Mouse (Mus musculus): ENCODE results near the gene Idh3g. TPM values are rescaled to one million over a fixed set of nuclear protein-coding genes. Genes with fewer than 3 reads are reported as not detected.

Idh3g gene
- polyA plus RNA-seq, 1 experiment: 147 TPM

GRCm38 (mm10) chrX:73815072-73815471 lies 28.4 kb upstream of the Idh3g start:
- Histone ChIP-seq H3K4me1 (ENCODE audit: control insufficient read depth, insufficient read depth, low read length) (peaks cover 2% of the 10 kb centered on the region), H3K4me3 (ENCODE audit: low read depth, low read length) (peak overlapping the region; percentile 80), H3K36me3 (ENCODE audit: control insufficient read depth, insufficient read depth, low read length, poor library complexity, severe bottlenecking) (peaks cover 5% of the 10 kb centered on the region; the same call in 1 of the 2 replicates), H3K27ac (ENCODE audit: insufficient read depth, low read length) (peak overlapping the region; percentile 80), H3K9ac (ENCODE audit: low read depth, poor library complexity, severe bottlenecking) (peak overlapping the region; percentile 74), H3K27me3 (ENCODE audit: control insufficient read depth, insufficient read depth, low read length, poor library complexity, severe bottlenecking) (no peaks in the 10 kb centered on the region), H3K9me3 (replicated peaks; ENCODE audit: control insufficient read depth, insufficient read depth, low read length, poor library complexity, severe bottlenecking) (no peaks in the 10 kb centered on the region)
- TF ChIP-seq EP300 (IDR thresholded peaks at IDR 0.05; ENCODE audit: insufficient read depth, low read depth, low read length) (no peak), POLR2A (IDR thresholded peaks at IDR 0.05; ENCODE audit: insufficient read depth, low read length) (no peak), CTCF (IDR thresholded peaks at IDR 0.05; ENCODE audit: low read depth, low read length) (no peak)

- Histone ChIP-seq H3K27ac (ENCODE audit: insufficient read depth, low read length) (no peak overlapping the region), H3K4me3 (ENCODE audit: low read depth, low read length) (no peak overlapping the region), H3K36me3 (ENCODE audit: control insufficient read depth, insufficient read depth, low read length, poor library complexity, severe bottlenecking) (no peaks in the 10 kb centered on the region; the same call in 1 of the 2 replicates), H3K9me3 (replicated peaks; ENCODE audit: control insufficient read depth, insufficient read depth, low read length, poor library complexity, severe bottlenecking) (no peaks in the 10 kb centered on the region), H3K4me1 (ENCODE audit: control insufficient read depth, insufficient read depth, low read length) (no peaks in the 10 kb centered on the region), H3K9ac (ENCODE audit: low read depth, poor library complexity, severe bottlenecking) (no peak overlapping the region), H3K27me3 (ENCODE audit: control insufficient read depth, insufficient read depth, low read length, poor library complexity, severe bottlenecking) (no peaks in the 10 kb centered on the region)
- TF ChIP-seq POLR2A (IDR thresholded peaks at IDR 0.05; ENCODE audit: insufficient read depth, low read length) (no peak), CTCF (IDR thresholded peaks at IDR 0.05; ENCODE audit: low read depth, low read length) (no peak), EP300 (IDR thresholded peaks at IDR 0.05; ENCODE audit: insufficient read depth, low read depth, low read length) (no peak)
Observed at GRCm38 (mm10) chrX:73805814-73806213, 19.1 kb upstream of the Idh3g start.

GRCm38 (mm10) chrX:73798502-73798901 lies 11.8 kb upstream of the Idh3g start:
- 0 out of 2 replicates have a peak overlapping the region, but pooled peaks have one; percentile 15 for H3K9ac ChIP-seq (ENCODE audit: low read depth, poor library complexity, severe bottlenecking)
- H3K4me1 ChIP-seq (ENCODE audit: control insufficient read depth, insufficient read depth, low read length): peaks cover 4% of the 10 kb centered on the region
- peak overlapping the region; percentile 93 for H3K27ac ChIP-seq (ENCODE audit: insufficient read depth, low read length)
- no peak overlapping the region for H3K4me3 ChIP-seq (ENCODE audit: low read depth, low read length)
- no peaks in the 10 kb centered on the region for H3K27me3 ChIP-seq (ENCODE audit: control insufficient read depth, insufficient read depth, low read length, poor library complexity, severe bottlenecking)
- TF ChIP-seq CTCF (IDR thresholded peaks at IDR 0.05; ENCODE audit: low read depth, low read length) (no peak), POLR2A (IDR thresholded peaks at IDR 0.05; ENCODE audit: insufficient read depth, low read length) (no peak), EP300 (IDR thresholded peaks at IDR 0.05; ENCODE audit: insufficient read depth, low read depth, low read length) (no peak)
- H3K36me3 ChIP-seq (ENCODE audit: control insufficient read depth, insufficient read depth, low read length, poor library complexity, severe bottlenecking): peaks cover 17% of the 10 kb centered on the region
- H3K9me3 ChIP-seq (replicated peaks; ENCODE audit: control insufficient read depth, insufficient read depth, low read length, poor library complexity, severe bottlenecking): 0 out of 2 replicates have a peak, but pooled peaks cover 3% of the 10 kb centered on the region

GRCm38 (mm10) chrX:73797511-73797910 lies 10.8 kb upstream of the Idh3g start:
- Histone ChIP-seq H3K4me1 (ENCODE audit: control insufficient read depth, insufficient read depth, low read length) (peaks cover 4% of the 10 kb centered on the region), H3K9ac (ENCODE audit: low read depth, poor library complexity, severe bottlenecking) (no peak overlapping the region), H3K27ac (ENCODE audit: insufficient read depth, low read length) (peak overlapping the region; percentile 93), H3K4me3 (ENCODE audit: low read depth, low read length) (no peak overlapping the region), H3K9me3 (replicated peaks; ENCODE audit: control insufficient read depth, insufficient read depth, low read length, poor library complexity, severe bottlenecking) (0 out of 2 replicates have a peak, but pooled peaks cover 3% of the 10 kb centered on the region), H3K36me3 (ENCODE audit: control insufficient read depth, insufficient read depth, low read length, poor library complexity, severe bottlenecking) (peaks cover 17% of the 10 kb centered on the region), H3K27me3 (ENCODE audit: control insufficient read depth, insufficient read depth, low read length, poor library complexity, severe bottlenecking) (no peaks in the 10 kb centered on the region)
- no peak for TF ChIP-seq POLR2A (IDR thresholded peaks at IDR 0.05; ENCODE audit: insufficient read depth, low read length)
- no peak for TF ChIP-seq EP300 (IDR thresholded peaks at IDR 0.05; ENCODE audit: insufficient read depth, low read depth, low read length)
- no peak for TF ChIP-seq CTCF (IDR thresholded peaks at IDR 0.05; ENCODE audit: low read depth, low read length)

- no peaks in the 10 kb centered on the region for H3K27me3 ChIP-seq (ENCODE audit: control insufficient read depth, insufficient read depth, low read length, poor library complexity, severe bottlenecking)
Observed at GRCm38 (mm10) chrX:73793505-73793904, 6.8 kb upstream of the Idh3g start.

GRCm38 (mm10) chrX:73793039-73793438 lies 6.3 kb upstream of the Idh3g start:
- H3K27me3 ChIP-seq (ENCODE audit: control insufficient read depth, insufficient read depth, low read length, poor library complexity, severe bottlenecking): no peaks in the 10 kb centered on the region
- H3K9me3 ChIP-seq (replicated peaks; ENCODE audit: control insufficient read depth, insufficient read depth, low read length, poor library complexity, severe bottlenecking): 0 out of 2 replicates have a peak, but pooled peaks cover 3% of the 10 kb centered on the region
- no peak overlapping the region for H3K9ac ChIP-seq (ENCODE audit: low read depth, poor library complexity, severe bottlenecking)
- H3K4me1 ChIP-seq (ENCODE audit: control insufficient read depth, insufficient read depth, low read length): peaks cover 3% of the 10 kb centered on the region
- H3K27ac ChIP-seq (ENCODE audit: insufficient read depth, low read length): no peak overlapping the region
- TF ChIP-seq EP300 (IDR thresholded peaks at IDR 0.05; ENCODE audit: insufficient read depth, low read depth, low read length) (no peak), CTCF (IDR thresholded peaks at IDR 0.05; ENCODE audit: low read depth, low read length) (no peak), POLR2A (IDR thresholded peaks at IDR 0.05; ENCODE audit: insufficient read depth, low read length) (no peak)
- H3K4me3 ChIP-seq (ENCODE audit: low read depth, low read length): no peak overlapping the region
- H3K36me3 ChIP-seq (ENCODE audit: control insufficient read depth, insufficient read depth, low read length, poor library complexity, severe bottlenecking): peaks cover 30% of the 10 kb centered on the region

More at GRCm38 (mm10) chrX:73793505-73793904, 6.8 kb upstream of the Idh3g start:
- Histone ChIP-seq H3K9ac (ENCODE audit: low read depth, poor library complexity, severe bottlenecking) (no peak overlapping the region), H3K4me3 (ENCODE audit: low read depth, low read length) (no peak overlapping the region), H3K27ac (ENCODE audit: insufficient read depth, low read length) (no peak overlapping the region), H3K4me1 (ENCODE audit: control insufficient read depth, insufficient read depth, low read length) (peaks cover 4% of the 10 kb centered on the region), H3K36me3 (ENCODE audit: control insufficient read depth, insufficient read depth, low read length, poor library complexity, severe bottlenecking) (peaks cover 30% of the 10 kb centered on the region), H3K9me3 (replicated peaks; ENCODE audit: control insufficient read depth, insufficient read depth, low read length, poor library complexity, severe bottlenecking) (0 out of 2 replicates have a peak, but pooled peaks cover 3% of the 10 kb centered on the region)
- no peak for TF ChIP-seq CTCF (IDR thresholded peaks at IDR 0.05; ENCODE audit: low read depth, low read length)
- TF ChIP-seq POLR2A (IDR thresholded peaks at IDR 0.05; ENCODE audit: insufficient read depth, low read length): no peak
- no peak for TF ChIP-seq EP300 (IDR thresholded peaks at IDR 0.05; ENCODE audit: insufficient read depth, low read depth, low read length)

Data from ES-Bruce4 (cell line).